Mouse (Mus musculus) mouse trophoblast stem cell (cell line): ENCODE data around the gene Pars2.

ENCODE experiments used
- in situ Hi-C, 2 experiments: fragments of 300-500 bp; cut with MseI, MboI; formaldehyde crosslinking; loops; 2 replicates in 1 of 2; 3 replicates in 1 of 2; pipeline ENCODE4 v1.15.1; 2025

Gene Pars2

DNA sequence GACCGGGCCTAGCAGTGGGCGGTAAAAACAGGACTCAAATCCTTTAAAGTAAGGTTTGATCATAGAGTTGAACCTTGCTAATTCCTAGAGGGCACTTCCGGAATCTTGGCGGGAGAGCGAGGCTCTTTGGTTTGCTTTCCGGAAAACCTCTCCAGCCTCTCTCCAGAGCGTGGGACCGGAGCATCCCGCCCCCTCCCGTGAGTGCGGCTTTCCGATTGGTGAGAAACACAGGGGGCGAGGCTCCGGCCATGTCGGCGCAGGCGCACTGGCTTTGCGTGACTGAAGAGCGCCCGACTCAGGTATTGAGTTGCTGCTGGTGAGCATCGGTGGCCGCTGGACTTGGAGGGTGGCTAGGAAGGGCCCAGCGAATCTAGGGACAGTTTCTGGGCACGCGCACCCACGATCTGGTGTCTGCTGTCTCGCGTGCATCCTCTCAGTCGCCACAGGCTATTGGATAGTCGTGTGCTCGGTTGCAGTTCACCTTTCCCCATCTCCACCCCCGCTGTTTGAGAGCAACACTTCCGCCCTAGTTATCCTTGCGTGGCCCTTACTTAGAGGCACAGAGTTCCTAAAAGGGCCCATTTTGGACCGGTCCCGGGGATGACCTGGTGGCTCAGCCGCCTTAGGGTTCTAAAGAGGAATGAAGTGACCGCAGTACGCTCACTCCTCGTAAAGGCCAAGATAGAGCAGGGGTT is at the start of gene Pars2:
Gene Pars2, plus strand, starts transcription at position 237 of the 695 bp plus-strand sequence.
- in situ Hi-C loops: no loop called here

DNA sequence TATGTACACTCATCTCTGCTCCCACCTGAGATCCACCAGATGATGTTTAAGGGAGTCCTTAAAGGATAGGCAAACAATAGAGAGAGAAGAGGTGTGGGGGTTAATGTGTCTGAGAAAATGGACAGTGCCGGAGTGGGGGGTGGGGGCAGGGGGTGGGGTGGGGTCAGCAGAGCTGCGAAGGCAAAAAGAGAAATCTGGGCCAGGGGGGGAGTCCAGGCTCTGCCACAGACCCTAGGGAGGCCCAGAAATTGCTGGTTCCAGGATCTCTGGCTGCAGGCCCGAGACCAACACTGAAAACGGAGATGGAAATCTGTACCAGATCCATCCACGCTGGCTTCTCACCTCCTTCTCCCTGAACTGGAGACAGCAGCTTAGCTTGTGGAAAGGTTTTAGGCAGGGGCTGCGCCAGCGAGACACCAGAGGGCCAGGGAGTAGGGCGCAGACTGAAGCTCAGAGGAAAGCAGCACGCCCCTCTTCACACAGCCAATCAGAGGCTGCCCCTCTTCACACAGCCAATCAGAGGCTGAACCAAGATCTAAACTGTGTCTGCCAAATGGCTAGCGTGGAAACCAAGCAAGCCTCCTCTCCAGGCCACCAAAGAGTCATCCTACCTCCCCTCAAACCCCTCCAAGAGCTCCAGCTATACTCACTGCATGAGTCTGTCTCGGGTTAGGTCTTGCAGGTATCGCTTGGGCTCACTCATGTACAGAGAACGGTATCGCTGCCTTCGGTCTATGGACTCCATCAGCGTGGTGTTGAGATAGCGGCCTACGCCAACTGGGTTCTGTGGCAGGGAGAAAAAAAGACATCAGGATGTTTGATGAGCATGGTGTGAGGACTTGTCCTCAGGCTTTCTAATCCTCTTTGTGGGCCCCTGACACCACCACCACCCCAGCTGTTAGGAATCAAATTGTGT is 44.0 kb upstream of the Pars2 start:
- in situ Hi-C loops: no loop called here

DNA sequence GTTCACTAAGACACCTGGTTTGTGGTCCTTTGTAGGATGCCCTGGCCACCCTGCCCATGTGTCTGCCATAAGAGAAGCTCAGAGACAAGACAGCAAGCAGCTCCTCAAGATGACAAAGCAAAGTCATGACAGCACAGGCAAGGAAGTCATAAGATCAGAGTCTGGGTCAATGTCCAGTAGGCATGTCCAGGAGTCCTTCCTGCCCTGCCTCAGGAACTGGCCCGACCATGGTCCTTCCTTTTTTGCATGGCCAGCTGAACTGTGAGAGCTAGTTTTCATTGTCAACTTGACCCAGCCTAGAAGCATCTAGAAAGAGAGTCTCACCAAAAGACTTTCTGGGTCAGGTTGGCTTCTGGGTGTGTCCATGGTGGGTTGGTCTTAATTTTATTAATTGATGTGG is 43.0 kb upstream of the Pars2 start:
- in situ Hi-C loops: no loop called here

DNA sequence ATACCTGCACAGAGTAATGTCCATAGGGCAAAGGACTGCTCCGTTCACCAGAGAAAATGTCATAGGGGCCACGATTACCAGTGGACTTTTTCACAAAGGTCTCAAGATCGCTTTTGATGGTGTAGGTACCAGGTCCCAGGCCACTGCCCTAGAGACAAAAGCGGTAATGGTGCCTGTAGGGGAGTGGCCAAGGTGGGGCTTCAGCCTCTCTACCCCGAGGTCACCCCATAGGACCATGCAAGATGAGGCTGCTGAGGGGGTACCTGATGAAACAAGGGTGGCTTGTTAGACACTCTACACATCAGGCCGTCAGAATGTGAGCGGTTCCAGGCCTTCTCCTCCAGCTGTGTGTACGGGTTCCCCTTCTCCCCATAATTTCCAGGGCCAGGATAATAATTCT is 37.8 kb upstream of the Pars2 start:
- in situ Hi-C loops: loop anchor here (5.0 to 10.0 kb wide), 2 partner anchors 92 to 94 kb away; no protein-coding TSS in a partner anchor

DNA sequence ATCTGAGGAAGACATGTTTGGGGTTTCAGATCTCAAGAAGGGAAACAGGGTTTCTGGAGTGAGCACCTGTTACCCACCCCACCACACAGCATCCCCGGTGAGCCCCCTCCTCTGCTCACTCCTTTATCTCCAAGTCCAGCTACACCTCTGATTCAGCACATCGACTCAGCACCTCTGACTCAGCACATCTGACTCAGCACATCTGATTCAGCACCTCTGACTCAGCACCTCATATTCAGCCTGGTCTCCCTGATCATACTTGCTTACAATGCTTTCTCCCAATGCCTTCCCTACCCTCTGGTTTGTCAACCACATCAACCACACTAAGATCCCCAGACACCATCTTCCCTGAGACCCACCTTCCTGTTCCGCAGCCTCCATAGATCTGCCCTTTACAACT is 37.3 kb upstream of the Pars2 start:
- in situ Hi-C loops: loop anchor here (5.0 to 10.0 kb wide), 2 partner anchors 91 to 94 kb away; no protein-coding TSS in a partner anchor

DNA sequence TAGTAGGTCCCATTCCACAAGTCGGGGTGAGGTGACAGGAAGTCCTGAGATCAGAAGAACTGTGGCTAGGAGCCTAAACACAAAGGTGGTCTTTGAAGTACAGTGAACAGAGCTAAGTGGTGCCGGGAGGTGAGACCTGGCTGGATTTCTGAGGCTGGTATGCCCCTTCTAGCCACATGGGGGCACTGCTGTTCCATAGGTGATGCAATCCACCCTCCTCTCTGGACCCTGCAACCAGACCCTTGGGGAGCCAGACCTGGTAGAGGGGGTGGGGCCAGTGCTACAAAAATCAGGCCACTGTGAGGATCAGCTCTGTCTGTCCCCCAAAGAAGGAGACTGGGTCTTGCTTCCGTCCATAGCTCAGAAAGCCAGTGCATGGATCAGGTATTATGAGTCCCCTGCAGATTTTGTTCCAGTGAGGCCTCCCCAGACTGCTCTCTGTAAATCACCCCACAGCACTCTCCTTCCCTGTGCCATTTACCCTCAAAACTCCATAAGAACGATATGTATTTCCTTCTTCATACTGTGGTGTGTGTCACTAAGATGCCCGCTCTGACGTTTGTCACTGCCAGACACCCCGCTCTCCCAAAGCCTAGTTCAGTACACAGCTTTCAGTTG is 36.6 kb upstream of the Pars2 start:
- in situ Hi-C loops: loop anchor here (5.0 to 10.0 kb wide), 2 partner anchors 91 to 93 kb away; no protein-coding TSS in a partner anchor

DNA sequence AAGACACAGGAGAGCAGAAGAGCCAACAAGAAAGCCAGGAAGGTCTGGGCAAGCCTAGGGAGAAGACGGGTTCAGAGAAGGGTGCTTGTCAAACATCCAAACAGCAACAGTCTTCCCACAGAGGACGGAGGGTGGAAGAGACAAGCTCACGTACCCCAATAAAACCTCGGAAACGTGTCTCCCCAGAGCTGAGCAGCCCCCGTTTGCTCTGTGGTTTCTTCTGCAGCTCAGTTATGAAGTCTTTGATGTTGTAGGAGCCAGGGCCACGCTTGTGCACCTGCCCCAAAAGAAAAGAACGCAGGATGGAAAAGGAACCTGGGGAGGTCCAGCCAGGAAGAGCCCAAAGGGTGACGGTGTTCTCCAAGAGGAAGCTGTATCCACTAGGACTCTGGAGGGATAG is 36.0 kb upstream of the Pars2 start:
- in situ Hi-C loops: loop anchor here (5.0 to 10.0 kb wide), 2 partner anchors 90 to 92 kb away; no protein-coding TSS in a partner anchor

DNA sequence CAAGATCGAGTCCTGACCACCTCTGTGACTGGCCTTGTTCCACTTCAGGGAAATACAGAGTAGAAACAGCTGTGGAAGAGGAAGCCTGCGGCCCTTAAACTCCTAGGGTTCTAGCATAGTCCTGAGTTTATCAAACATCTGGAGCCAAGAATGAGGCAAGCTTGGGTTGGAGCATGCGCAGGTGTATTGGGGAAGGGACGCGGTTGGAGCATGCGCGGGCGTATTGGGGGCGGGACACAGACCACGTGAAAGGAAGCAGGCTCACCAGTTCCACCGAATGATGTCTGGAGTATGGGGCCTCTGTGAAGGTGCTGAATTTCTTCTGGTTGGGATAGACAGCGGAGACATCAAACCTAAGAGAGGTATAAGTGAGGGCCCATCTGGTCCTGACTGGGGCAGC is 35.2 kb upstream of the Pars2 start:
- in situ Hi-C loops: loop anchor here in 1 of 2 experiments (10.0 kb wide), 1 partner anchor 89 kb away; no protein-coding TSS in a partner anchor

DNA sequence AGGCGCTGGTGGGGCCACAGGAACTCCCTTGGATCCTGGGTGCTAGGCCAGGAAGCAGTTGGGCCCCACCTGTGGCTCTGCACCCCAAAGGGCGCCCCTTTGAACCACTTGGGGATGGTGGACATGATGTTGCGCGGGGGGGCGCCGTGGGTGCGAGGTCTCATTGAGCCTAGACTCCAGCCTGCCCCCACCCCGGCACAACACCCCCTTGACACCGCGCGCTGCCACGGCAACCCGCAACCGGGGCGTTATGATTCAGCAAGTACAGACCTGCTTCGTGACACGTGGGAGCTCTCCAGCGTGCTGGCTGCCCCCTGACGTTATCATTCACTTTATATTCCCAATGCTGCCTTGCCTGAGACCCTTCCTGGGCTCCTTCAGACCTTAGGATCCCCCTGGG is 33.8 kb upstream of the Pars2 start, which contains the start of gene Lexm:
Gene Lexm, minus strand, starts transcription at position 186 of the 400 bp plus-strand sequence.
- in situ Hi-C loops: loop anchor here in 1 of 2 experiments (10.0 kb wide), 1 partner anchor 88 kb away; no protein-coding TSS in a partner anchor

DNA sequence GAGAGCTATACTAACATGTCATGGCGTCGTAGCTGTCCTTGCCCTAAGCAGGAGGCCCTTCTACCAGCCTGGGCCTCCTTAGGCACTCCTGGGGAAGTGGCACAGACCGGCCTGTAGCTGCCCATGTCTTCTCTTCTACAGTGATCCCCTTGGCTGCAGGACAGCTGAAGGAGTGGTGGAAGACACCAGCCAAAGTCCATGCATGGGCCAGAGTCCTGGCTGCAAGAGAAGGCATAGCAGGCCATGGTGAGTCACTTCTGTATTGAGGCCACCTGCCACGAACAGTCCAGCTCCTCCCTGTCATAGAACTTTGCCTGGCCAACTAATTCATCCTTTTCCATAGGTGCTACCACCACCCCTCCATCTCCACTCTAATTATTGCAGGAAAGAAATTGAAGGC is 32.0 kb upstream of the Pars2 start:
- in situ Hi-C loops: loop anchor here in 1 of 2 experiments (10.0 kb wide), 1 partner anchor 86 kb away; no protein-coding TSS in a partner anchor

DNA sequence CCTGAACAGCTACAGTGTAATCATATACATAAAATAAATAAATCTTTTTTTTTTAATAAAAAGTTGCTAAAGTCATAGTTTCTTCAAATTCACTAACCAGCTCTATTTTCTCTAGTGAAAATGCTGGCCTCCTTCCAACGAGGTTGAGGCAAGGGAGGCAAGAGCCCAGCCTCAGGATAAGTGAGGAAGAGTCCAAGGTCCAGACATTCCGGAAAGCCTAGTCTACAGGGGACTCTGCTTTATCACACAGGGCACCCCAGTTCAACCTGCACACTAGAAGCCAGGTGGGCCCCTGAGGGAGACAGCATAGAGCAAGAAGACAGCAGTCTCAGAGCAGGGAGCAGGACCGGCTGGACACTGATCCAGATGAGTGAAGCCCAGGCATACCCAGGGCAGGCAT is 29.4 kb upstream of the Pars2 start:
- in situ Hi-C loops: no loop called here

DNA sequence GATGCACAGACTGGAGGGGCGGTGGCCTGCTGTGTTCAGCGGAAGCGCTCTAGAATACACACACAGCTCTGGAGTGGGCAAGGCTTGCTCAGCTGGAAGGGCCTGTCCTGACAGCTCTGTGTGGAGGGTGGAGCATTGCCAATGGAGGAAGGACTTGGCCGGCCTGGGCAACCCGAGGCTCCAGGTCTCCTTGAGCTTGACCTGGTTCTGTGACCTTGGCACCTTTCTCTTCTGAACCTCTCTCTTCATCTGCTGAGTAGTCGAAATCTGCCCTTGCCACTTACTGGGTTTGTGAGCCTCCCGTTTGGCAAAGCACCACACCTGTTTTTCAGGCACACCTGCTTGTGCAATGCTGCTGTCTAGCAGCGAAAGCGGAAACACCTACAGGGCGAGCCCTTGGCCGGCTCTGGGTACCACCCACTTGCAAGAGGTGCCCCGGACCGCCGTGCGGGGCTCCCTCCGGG is 28.8 kb upstream of the Pars2 start, which contains the start of gene Ttc22:
Gene Ttc22, plus strand, starts transcription at position 403 of the 464 bp plus-strand sequence.
- in situ Hi-C loops: no loop called here

DNA sequence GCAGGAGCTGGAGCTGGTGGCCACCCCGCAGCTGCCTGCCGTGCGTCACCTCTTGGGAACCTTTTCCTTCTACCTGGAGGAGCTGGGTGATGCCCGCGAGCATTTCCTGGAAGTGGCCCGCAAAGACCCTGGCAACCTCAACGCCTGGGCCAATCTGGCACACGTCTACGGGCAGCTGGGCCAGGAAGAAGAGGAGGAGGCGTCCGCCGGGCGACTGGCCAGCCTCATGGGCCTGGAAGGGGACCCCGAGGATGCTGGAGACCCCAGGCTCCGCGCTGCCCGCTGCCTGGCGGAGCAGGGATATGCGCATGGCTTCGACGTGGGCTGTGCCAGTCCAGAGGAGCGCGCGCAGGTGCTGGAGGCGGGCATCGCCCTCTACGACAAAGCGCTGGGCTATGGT is 28.2 kb upstream of the Pars2 start:
- in situ Hi-C loops: no loop called here

DNA sequence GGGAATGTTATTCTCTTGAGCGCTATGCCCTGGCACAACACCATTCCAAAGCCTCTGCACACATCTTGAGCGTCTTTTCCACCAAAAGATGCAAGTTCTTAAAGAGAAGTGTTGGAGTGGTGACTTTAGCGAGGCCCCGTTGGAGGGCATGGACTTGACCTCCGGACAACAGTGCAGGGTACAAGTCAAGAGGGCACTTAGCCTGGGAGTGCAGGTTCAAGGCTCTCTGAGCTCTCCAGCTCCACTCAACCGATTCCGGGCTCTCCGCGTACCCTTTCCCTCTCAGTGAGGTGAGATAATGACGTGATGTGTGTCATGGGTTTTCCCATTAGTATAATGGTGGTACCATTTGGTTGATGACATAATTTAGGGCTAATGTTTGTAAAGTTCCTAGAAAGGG is 26.6 kb upstream of the Pars2 start:
- in situ Hi-C loops: no loop called here

DNA sequence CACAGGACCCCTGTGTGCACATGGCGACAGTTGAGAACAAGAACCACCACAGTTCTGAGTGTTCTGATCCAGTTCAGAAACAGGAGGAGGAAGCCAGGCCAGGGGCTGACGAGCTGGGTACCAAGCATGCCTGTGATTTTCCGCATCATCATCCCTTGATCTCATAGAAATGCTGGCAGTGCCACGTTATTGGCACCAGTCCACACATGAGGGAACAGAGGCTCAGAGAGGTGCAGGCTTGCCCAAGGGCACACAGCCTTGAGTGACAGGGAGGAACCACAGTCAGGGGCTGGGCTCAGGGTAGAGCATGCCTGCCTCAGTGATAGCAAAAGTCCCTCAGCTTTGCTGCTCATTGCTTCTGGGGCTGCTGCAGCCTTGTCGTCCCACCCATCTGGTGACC is 23.1 kb upstream of the Pars2 start:
- in situ Hi-C loops: no loop called here

DNA sequence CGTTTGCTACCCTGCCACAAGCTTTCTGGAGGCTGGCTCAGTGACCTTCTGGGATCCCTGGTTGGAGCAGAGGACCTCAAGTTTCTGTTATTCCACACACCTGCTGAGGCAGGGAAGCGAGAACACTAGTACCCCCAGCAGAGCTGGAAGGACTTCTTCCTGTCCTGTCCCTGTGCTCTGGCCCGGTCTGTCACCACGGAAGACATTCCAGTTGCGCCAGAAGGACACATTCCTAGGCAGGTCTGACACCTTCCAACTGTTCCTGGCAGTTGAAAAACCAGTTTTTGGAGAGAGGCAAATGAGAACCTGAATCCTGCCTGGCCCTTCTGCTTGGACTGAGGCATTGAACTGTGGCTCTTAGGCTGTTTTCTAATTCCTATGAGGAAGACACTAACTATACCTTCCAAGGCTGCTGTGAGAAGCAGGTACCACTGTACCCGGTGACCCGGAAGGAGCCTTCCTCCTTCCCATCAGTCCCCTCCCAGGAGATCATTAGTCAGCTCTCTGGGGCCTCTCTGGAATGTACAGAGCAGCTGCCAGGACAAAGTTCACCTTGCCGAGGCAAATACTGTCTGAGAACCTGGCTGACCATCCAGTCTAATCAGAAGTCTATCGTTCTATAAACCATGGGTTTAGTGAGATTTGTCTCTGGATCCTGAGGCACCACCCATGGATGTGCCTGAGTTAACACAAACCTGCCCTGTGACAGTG is 22.1 kb upstream of the Pars2 start:
- in situ Hi-C loops: no loop called here

DNA sequence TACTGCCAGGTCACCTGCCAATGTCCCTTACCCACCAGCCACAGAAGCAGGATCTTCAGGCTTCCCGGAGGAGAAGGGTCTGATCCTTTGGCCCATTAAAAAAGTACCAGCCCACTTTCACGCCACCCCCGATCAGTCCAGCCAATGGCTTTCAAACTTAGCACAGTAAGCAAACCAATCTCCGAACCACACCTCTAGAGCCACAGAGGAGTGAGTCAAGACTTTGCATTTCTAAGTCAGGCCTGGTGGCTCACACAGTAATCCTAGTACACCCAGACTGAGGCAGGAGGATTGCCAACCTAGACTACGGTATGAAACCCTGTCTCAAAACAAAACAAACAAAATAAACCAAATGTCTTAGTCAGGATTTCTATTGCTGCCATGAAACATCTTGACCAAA is 21.5 kb upstream of the Pars2 start:
- in situ Hi-C loops: no loop called here

DNA sequence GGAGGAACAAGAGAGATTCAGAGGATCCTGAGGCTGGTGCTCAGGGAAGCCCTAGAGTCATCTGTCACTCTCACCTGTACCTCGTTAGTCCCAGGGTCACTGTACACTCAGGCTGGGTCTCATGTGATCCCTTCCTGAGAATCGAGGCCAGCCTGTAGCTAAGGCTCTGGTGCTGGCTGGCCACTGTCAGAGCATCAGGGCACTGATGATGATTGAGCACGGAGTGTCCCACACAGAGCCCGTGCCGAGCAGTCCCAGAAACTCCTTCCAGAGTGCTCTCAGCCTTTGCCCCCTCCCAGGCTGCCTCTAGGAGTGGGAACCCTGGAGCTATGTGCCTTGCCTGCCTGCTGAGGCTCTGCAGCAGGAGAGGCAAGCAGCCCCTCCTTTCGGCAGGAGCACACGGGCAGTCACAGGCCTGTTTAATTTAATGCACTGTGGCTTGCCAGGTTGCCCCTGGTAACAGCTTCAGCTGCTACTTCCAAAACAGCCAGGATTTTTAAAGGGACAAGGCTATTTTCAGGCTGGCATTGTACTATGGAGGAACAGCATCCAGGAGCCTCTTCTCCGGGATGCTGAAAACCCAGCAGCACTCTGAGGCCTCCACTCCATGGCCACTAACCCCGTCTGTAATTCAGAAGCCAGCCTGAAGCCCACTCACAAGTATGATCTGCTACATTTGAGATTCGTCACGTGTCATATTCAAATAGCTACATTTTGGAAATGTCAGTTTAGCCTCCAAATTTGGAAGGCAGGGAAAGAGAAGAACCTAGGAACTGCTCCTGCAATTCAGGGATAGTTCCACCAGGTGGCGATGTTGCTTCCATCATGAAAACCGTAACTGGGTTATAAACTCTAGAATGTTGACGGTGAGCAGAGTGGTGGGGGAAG is 20.3 kb upstream of the Pars2 start:
- in situ Hi-C loops: loop anchor here in 1 of 2 experiments (5.0 kb wide), 1 partner anchor 77 kb away; no protein-coding TSS in a partner anchor

DNA sequence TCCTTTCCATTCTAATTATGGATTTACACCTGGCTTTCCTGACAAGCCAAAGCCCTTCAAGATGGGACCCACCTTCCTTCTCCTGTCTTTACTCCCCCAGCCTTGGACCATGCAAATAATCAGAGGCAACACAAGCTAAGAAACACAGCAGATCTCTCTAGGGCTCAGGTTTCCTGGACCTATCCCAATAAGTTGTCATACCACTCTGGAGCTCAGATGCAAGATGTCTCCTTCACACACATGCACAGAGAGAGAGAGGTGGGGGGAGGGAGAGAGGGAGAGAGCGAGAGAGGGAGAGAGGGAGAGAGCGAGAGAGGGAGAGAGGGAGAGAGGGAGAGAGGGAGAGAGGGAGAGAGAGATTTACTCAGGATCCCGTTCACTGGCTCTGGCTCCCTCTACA is 18.6 kb upstream of the Pars2 start:
- in situ Hi-C loops: loop anchor here in 1 of 2 experiments (5.0 kb wide), 1 partner anchor 75 kb away; no protein-coding TSS in a partner anchor
